Mouse (Mus musculus): Measurements from ENCODE around the gene Ecpas.

The Ecpas gene

DNA sequence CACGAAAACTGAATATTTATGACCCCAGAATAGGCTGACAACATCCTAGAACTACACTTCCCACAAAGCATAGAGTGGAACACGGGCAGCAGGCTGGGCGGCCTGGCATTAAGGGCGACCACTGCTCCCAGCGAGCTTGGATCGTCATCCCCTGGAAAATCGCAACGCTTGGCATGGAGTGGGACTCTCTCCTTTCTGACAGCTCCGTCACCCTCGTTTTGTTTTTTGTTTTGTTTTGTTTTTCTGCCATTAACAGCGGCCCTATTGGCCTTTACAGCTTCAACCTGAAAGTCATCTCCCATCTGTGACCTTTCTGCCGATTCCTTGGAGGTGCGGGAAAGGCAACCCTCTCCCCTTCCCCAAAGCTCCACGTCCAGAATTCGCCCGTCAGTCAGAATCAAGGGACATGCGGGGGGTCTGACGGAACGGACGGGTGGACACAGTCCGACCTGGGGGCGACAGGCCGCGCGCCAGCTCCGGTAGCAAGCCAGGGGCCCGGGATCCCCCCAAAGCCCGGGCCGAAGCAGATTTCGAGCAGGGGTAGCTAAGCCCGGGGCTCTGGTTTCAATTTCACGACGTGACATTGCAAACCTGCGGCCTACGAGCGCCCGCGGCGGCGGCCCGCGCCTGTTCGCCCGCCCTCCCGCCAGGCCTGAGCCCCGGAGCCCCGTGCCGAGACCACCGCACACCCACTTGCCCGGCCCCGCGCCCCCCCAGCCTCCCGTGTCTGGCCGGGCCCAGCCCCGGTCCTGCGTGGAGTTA lies 1.3 kb downstream of the Ecpas start:
- peak; percentile 15 to 57 for DNase-seq (ENCODE audit: low spot score in 2 of 2)

DNA sequence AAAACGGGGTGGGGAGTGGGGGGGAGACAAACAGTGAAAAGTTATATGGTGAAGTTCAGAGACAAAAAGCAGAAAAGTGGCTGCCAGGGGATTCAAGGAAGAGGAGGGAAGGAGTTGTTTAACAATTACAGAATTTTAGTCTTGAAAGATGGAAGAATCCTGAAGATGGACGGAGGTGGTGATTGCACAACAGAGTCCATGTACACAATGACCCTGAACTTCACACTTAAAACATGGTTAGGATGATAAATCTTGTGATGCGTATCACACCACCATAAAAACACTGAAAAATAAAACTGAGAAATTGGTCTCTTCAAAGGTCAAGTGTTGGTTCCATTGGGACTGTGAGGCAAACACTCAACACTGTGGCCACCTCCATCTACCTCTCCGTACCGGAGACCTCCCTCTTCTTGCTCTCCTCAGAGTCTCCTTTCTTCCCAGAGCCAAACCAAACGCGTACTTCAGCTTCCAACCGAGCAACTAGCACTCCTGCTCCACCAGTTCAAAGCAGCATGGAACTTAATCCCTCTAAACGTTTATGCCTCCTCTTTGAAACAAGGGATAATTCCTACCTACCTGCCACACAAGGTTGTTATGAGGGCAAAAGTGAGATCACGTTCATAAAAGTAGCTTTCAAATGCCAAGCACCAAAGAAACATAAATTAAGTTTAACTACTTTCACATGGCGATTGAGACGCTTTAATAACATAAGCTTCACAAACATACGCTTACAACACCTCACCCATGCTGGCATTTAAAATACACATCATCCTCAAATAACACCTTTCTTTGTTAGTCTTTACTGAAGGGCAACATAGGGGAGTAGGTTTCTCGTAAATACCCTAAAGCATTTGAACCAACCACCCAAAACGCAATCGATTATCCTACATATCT lies 2.1 kb downstream of the Ecpas start:
- no peak for DNase-seq (ENCODE audit: low spot score in 2 of 2)

- no peak for DNase-seq (ENCODE audit: low spot score in 2 of 2)
These were observed 5.1 kb downstream of the Ecpas start for GRCm38 (mm10) chr4:58907453-58907852.

GRCm38 (mm10) chr4:58898318-58898717 lies 14.2 kb downstream of the Ecpas start:
- DNase-seq (ENCODE audit: low spot score in 2 of 2) = no peak

GRCm38 (mm10) chr4:58897436-58897835 lies 15.1 kb downstream of the Ecpas start:
- no peak for DNase-seq (ENCODE audit: low spot score in 2 of 2)

- no peak for DNase-seq (ENCODE audit: low spot score in 2 of 2)
These were observed 18.1 kb downstream of the Ecpas start for GRCm38 (mm10) chr4:58894399-58894798.

- no peak for DNase-seq (ENCODE audit: low spot score in 2 of 2)
These were observed 22.3 kb downstream of the Ecpas start for GRCm38 (mm10) chr4:58890035-58890782.

- no peak for DNase-seq (ENCODE audit: low spot score in 2 of 2)
These were observed 24.0 kb downstream of the Ecpas start for GRCm38 (mm10) chr4:58888568-58888967.

DNA sequence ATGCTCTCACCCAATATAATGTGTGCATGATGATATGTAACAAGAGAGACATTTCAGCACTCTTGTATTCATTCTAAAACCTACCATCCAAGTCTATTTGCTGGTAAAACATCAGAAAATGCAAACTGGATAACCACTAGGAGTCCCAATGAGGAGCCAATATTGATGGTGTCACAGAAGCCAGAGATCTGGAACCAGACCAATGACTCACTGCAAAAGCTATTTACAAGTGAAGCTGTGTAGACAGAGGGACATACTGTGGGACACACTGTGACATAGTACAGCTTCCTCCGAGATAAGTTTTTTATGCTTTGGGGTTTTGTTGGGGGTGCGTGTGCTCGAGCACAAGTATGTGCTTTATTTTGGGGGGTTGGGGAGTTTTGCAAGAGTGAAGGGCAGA lies 24.9 kb downstream of the Ecpas start:
- no peak for DNase-seq (ENCODE audit: low spot score in 2 of 2)

DNA sequence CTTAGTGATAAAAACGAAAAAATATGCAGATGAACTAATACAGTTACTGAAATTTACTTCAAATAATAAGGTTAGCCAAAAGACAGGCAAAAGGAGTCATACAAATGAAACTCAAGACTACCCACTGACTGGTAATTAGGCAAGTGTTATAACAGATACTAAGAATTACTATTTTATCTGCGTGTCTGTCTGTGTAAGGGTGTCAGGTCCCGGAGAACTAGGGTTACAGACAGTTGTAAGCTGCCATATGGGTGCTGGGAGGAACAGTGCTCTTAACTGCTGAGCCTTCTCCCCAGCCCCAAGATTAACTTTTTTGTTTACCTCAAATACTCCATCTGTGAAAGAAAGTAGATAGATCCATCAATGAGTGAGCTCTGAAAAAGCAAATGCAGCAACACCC lies 25.8 kb downstream of the Ecpas start:
- no peak for DNase-seq (ENCODE audit: low spot score in 2 of 2)

- DNase-seq (ENCODE audit: low spot score in 2 of 2) = no peak
These were observed 27.2 kb downstream of the Ecpas start for GRCm38 (mm10) chr4:58885341-58885740.

- DNase-seq (ENCODE audit: low spot score in 2 of 2) = no peak
These were observed 28.7 kb downstream of the Ecpas start for GRCm38 (mm10) chr4:58883841-58884240.

DNA sequence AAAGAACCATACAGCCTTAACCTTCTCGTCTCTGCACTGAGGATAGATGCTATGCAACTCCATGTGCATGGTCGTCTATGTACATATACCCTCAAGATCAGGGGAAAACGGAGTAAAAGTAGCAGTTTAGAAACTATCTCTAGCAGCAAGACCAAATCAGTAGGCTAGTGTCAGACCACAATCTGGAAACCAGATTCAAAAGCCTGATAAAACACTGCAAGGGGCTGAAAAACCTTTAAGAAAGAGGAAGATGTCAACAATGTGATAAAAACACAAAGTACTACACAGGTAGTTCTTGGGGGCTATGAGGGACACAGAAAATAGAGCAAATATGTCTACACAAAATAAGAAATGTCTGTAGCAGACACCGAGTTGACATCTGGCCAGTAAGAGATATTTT lies 38.2 kb downstream of the Ecpas start:
- DNase-seq (ENCODE audit: low spot score in 2 of 2) = no peak

DNA sequence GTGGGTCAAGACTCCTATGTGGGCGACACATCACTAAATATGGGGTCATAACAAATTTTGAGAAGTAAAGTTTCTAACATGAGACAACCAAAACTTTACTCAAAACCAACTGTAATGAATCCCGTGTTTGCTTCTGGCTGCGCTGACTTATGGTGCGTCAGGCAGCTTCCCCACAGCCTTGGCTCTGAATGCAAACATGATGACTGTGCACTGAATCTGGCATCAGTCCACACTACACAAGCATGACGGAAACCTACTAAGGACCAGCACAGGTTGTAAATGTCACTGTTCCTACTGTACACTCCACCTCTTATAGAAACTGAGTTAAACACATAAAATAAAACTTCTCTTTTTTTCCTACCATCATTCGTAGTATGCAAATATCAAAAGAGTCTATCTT lies 45.3 kb downstream of the Ecpas start:
- peak in 1 of 2 experiments; percentile 31 for DNase-seq (ENCODE audit: low spot score in 2 of 2)

GRCm38 (mm10) chr4:58832908-58833307 lies 79.6 kb downstream of the Ecpas start:
- DNase-seq (ENCODE audit: low spot score in 2 of 2) = no peak

GRCm38 (mm10) chr4:58825921-58826320 lies 86.6 kb downstream of the Ecpas start:
- no peak for DNase-seq (ENCODE audit: low spot score in 2 of 2)

GRCm38 (mm10) chr4:58787616-58788015 lies 124.9 kb downstream of the Ecpas start, which contains the start of gene Olfr267:
Gene Olfr267, minus strand, starts transcription at chr4:58787716.
- no peak for DNase-seq (ENCODE audit: low spot score in 2 of 2)

- no peak for DNase-seq (ENCODE audit: low spot score in 2 of 2)
These were observed 125.9 kb downstream of the Ecpas start for GRCm38 (mm10) chr4:58786659-58787058.

GRCm38 (mm10) chr4:58763417-58763816 lies 149.1 kb downstream of the Ecpas start:
- no peak for DNase-seq (ENCODE audit: low spot score in 2 of 2)

DNA sequence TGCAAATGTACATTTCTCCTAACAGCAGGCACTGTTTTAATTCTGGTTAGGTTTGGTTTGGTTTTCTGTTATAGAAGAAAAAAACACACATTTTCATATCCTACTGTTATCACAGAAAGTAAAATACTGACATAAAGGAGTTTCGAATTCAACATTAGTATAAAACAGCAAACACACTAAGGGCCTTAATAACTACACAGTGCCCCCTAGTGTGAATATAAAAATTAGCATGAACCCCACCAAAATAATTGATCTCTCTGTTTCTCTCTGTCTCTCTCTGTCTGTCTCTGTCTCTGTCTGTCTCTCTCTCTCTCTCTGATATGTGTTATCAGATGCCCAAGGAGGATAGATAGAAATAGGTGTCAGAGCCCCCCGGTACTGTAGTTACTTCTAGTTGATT lies 163.0 kb downstream of the Ecpas start:
- no peak for DNase-seq (ENCODE audit: low spot score in 2 of 2)

DNA sequence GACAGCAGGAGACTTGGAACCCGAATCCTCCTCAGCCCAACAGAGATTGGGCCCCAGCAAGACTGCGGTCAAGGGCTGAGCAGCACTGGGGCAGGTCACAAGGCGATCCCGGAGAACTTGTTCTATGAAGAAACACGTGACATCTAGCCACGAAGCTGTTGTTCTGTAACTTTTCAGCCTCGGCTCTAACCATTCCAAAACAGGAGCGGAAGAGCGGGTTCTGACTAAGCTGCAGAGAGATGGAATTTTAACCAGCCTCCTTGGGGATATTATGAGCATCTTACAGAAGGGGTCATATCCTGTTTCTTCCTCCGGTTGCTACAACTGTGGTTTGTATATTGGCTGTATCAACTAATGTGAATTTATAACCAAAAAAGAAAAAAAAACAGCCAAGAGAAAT lies 163.4 kb downstream of the Ecpas start:
- DNase-seq (ENCODE audit: low spot score in 2 of 2) = peak; percentile 41 to 57

Measured in urinary bladder, postnatal 36 days (tissue).